Comparison of ENCODE assay signal across 10 mouse cellular contexts in the genomic region with DNA sequence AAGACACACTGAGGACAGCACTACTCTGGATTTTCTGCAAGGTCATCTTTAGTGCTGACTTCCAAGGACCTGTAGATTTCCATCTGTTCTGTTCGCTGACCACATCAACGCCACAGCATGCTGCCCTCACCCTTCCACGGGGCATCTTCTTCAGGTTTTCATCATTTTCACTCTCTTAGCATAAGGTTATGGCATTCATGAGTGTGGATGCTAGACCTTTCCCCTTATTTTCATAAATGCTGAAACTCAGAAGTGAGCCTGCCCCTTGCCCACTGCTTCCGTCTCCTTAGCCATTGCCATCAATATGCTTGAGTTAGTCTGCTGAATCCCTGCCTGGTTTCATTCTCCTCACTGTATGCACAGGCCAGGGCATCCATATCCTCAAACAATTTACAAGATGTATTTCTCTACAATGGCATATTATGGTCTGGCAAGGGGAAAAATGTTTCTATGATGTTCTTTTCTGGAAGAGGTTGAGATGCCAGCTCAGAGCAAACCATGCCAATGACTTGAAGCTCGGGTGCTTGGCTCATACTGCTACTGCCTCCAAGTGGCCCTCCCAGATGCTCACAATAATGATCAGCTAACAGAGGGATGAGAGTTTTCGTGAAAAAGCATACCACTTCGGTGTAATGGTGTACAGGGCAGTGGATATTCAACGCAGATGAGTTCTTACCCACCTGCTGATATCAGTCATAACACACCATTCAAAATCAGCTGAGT.
DNase-seq lines count a peak whose midpoint lies in the region; ATAC-seq and TF ChIP-seq lines count a peak whose summit lies in the region.
"Had no signal": no experiment of that assay in that cellular context is flagged by ENCODE, and none has a peak within 500 bp of the region (broad histone marks: within the 10 kb centered on the region; RNA-seq: fewer than 3 reads in every experiment).

No protein-coding gene starts in this region.

- peak; percentile 15 for DNase-seq in kidney, adult 18-20 months
- peak; percentile 12 for DNase-seq in lung, postnatal 36 days
- DNase-seq in lung, postnatal 4 days, result no peak
- DNase-seq in cerebellum, adult 18-20 months, result peak; percentile 55 to 65
- DNase-seq: retina, postnatal 1 day had no signal

- no peak for TF ChIP-seq POLR2A in small intestine, adult 2 months (IDR thresholded peaks at IDR 0.05; ENCODE audit: low read depth, low read length)

- TF ChIP-seq CTCF in small intestine, adult 2 months (IDR thresholded peaks at IDR 0.05; ENCODE audit: extremely low read depth, insufficient read length, insufficient replicate concordance, low read depth, low read length), result peak; percentile 45; the same call in 1 of the 2 replicates

- no peak overlapping the region for H3K27ac ChIP-seq in kidney, embryonic 16.5 days (ENCODE audit: low read length)
- no peak overlapping the region for H3K27ac ChIP-seq in small intestine, adult 2 months (ENCODE audit: insufficient read depth, low read depth, low read length)
- H3K27ac ChIP-seq in midbrain, embryonic 16.5 days (ENCODE audit: low read length), result no peak overlapping the region
- H3K27ac ChIP-seq: heart, embryonic 15.5 days; liver, embryonic 15.5 days had no signal

- no peak overlapping the region for H3K9ac ChIP-seq in kidney, embryonic 16.5 days (replicated peaks; ENCODE audit: low read length)
- no peak overlapping the region for H3K9ac ChIP-seq in midbrain, embryonic 16.5 days (ENCODE audit: low read depth, low read length)
- H3K9ac ChIP-seq: heart, embryonic 15.5 days; liver, embryonic 15.5 days had no signal

- no peak overlapping the region for H3K4me3 ChIP-seq in kidney, embryonic 16.5 days (ENCODE audit: low read length)
- no peak overlapping the region for H3K4me3 ChIP-seq in small intestine, adult 2 months (ENCODE audit: low read depth, low read length)
- H3K4me3 ChIP-seq in midbrain, embryonic 16.5 days (ENCODE audit: low read depth, low read length), result no peak overlapping the region
- H3K4me3 ChIP-seq: heart, embryonic 15.5 days; liver, embryonic 15.5 days had no signal

- no peaks in the 10 kb centered on the region for H3K36me3 ChIP-seq in kidney, embryonic 16.5 days (ENCODE audit: insufficient read depth, low read length)
- no peaks in the 10 kb centered on the region for H3K36me3 ChIP-seq in small intestine, adult 2 months (ENCODE audit: control insufficient read depth, insufficient read depth, low read length)
- H3K36me3 ChIP-seq in midbrain, embryonic 16.5 days (ENCODE audit: control insufficient read depth, insufficient read depth, low read length), result no peaks in the 10 kb centered on the region
- H3K36me3 ChIP-seq: heart, embryonic 15.5 days; liver, embryonic 15.5 days had no signal

- no peaks in the 10 kb centered on the region for H3K27me3 ChIP-seq in kidney, embryonic 16.5 days (ENCODE audit: insufficient read depth, low read length)
- H3K27me3 ChIP-seq in small intestine, adult 2 months (ENCODE audit: control insufficient read depth, insufficient read depth, low read length), result no peaks in the 10 kb centered on the region
- H3K27me3 ChIP-seq in midbrain, embryonic 16.5 days (ENCODE audit: control insufficient read depth, insufficient read depth, low read depth, low read length), result no peaks in the 10 kb centered on the region
- H3K27me3 ChIP-seq: heart, embryonic 15.5 days; liver, embryonic 15.5 days had no signal

- H3K4me1 ChIP-seq in kidney, embryonic 16.5 days (ENCODE audit: insufficient read depth, low read length), result no peaks in the 10 kb centered on the region
- no peaks in the 10 kb centered on the region for H3K4me1 ChIP-seq in small intestine, adult 2 months (ENCODE audit: control insufficient read depth, insufficient read depth, insufficient read length, low read length)
- no peaks in the 10 kb centered on the region for H3K4me1 ChIP-seq in midbrain, embryonic 16.5 days (ENCODE audit: control insufficient read depth, insufficient read depth, low read length)
- H3K4me1 ChIP-seq: heart, embryonic 15.5 days; liver, embryonic 15.5 days had no signal

- ATAC-seq in kidney, embryonic 16.5 days (ENCODE audit: low FRiP score, low TSS enrichment), result no peak
- no peak for ATAC-seq in midbrain, embryonic 16.5 days

- WGBS in kidney, embryonic 16.5 days, result 90% methylated on average over 8 of the region's 8 CpGs
- 80% methylated on average over 8 of the region's 8 CpGs for WGBS in small intestine, adult 2 months
- 92% methylated on average over 8 of the region's 8 CpGs for WGBS in midbrain, embryonic 16.5 days

- no peak overlapping the region for H3K4me2 ChIP-seq in kidney, embryonic 16.5 days (replicated peaks; ENCODE audit: low read depth, low read length)
- no peak overlapping the region for H3K4me2 ChIP-seq in midbrain, embryonic 16.5 days (ENCODE audit: low read length)
- H3K4me2 ChIP-seq: heart, embryonic 15.5 days; liver, embryonic 15.5 days had no signal

- H3K9me3 ChIP-seq in kidney, embryonic 16.5 days (ENCODE audit: low read length), result no peaks in the 10 kb centered on the region
- H3K9me3 ChIP-seq in midbrain, embryonic 16.5 days (replicated peaks; ENCODE audit: control insufficient read depth, low read length, poor library complexity, severe bottlenecking), result no peaks in the 10 kb centered on the region
- H3K9me3 ChIP-seq: heart, embryonic 15.5 days; liver, embryonic 15.5 days had no signal

Comparison
In these comparisons a context has a peak if more than half of its experiments do, and no peak if none do; other contexts are left out.
1. DNase-seq: peak in kidney, adult 18-20 months (single experiment), lung, postnatal 36 days (single experiment) and cerebellum, adult 18-20 months (2 of 2); none in lung, postnatal 4 days (0 of 2).